Mouse (Mus musculus) cerebellum, adult 11 months (tissue): Measurements from ENCODE around the gene Cnmd.
A peak's percentile ranks its signal among the peaks of the same experiment; 100 is the strongest.

Source experiments
- DNase-seq: peaks from one replicate; pipeline ENCODE4 v3.0.0; 2022

The Cnmd gene

GRCm38 (mm10) chr14:79662001-79662400 is at the start of gene Cnmd:
Cnmd (minus strand) TSS chr14:79662170.
- no peak for DNase-seq

- no peak for DNase-seq
Observed at GRCm38 (mm10) chr14:79711301-79711700, 49.3 kb upstream of the Cnmd start.

- DNase-seq: no peak
Observed at GRCm38 (mm10) chr14:79703523-79704172, 41.7 kb upstream of the Cnmd start.

- no peak for DNase-seq
Observed at GRCm38 (mm10) chr14:79701606-79702005, 39.6 kb upstream of the Cnmd start.

- DNase-seq: no peak
Observed at GRCm38 (mm10) chr14:79701054-79701453, 39.1 kb upstream of the Cnmd start.

- DNase-seq: no peak
Observed at GRCm38 (mm10) chr14:79699381-79699780, 37.4 kb upstream of the Cnmd start.

- DNase-seq: no peak
Observed at GRCm38 (mm10) chr14:79690068-79690844, 28.3 kb upstream of the Cnmd start.

GRCm38 (mm10) chr14:79680652-79681051 is 18.7 kb upstream of the Cnmd start:
- DNase-seq: no peak

- DNase-seq: no peak
Observed at GRCm38 (mm10) chr14:79677891-79678687, 16.1 kb upstream of the Cnmd start.

GRCm38 (mm10) chr14:79677108-79677753 is 15.3 kb upstream of the Cnmd start:
- DNase-seq: no peak

GRCm38 (mm10) chr14:79673083-79674013 is 11.4 kb upstream of the Cnmd start:
- no peak for DNase-seq

GRCm38 (mm10) chr14:79672567-79672966 is 10.6 kb upstream of the Cnmd start:
- no peak for DNase-seq

GRCm38 (mm10) chr14:79671008-79671407 is 9.0 kb upstream of the Cnmd start:
- DNase-seq: no peak

- peak; percentile 20 for DNase-seq
Observed at GRCm38 (mm10) chr14:79661005-79661917, 709 bp downstream of the Cnmd start.

- no peak for DNase-seq
Observed at GRCm38 (mm10) chr14:79660467-79660866, 1.5 kb downstream of the Cnmd start.

- no peak for DNase-seq
Observed at GRCm38 (mm10) chr14:79658748-79659508, 3.0 kb downstream of the Cnmd start.

- peak; percentile 7 for DNase-seq
Observed at GRCm38 (mm10) chr14:79658286-79658685, 3.7 kb downstream of the Cnmd start.

GRCm38 (mm10) chr14:79652654-79653053 is 9.3 kb downstream of the Cnmd start:
- no peak for DNase-seq

- no peak for DNase-seq
Observed at GRCm38 (mm10) chr14:79649680-79650079, 12.3 kb downstream of the Cnmd start.

GRCm38 (mm10) chr14:79645378-79645777 is 16.6 kb downstream of the Cnmd start:
- DNase-seq: no peak
